Mouse (Mus musculus): Measurements from ENCODE around the gene Nrxn3.

Nrxn3 gene

DNA sequence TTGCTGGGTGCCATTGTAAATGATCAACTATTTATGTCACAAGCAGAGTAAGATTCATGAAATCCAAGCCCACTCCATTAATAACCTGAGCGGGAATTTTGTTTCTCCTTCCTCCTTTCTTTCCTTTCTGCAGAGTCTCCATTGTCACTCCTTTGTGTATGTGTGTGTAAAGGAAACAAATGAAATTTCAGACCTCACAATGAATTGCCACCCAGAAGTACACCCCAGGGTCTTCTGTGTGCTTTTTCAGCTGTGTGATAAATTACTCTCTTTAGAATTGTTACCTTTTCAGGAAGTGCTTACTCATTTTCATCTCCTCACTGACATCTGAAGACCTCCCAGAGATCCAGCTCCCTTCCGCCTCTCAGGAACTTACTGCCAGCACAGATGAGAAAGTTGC lies 1506.4 kb downstream of the Nrxn3 start:
- no peak for DNase-seq (ENCODE audit: low read depth in 2 of 2, low spot score in 2 of 2)

- no peak for DNase-seq (ENCODE audit: low read depth in 2 of 2, low spot score in 2 of 2)
Observed at GRCm38 (mm10) chr12:90236093-90236492, 1513.4 kb downstream of the Nrxn3 start.

DNA sequence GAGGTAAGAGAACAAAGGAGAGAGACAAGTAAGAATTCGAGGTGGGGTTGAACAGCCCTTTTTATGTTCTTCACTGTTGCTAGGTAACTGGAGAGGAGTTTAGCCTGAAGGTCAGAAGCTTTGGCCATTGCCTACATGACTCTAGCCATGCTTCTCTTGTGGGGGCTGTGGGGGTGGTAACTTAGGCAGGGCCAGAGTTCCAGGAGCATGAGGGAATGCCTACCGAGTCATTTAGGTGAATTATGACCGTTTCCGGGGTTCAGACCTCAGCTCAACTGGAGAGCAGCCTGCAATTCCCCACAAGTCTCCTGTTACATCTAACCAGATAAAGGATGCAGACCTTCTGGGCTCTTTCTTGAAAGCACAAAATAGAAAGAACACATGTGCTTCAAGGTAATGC lies 1537.6 kb downstream of the Nrxn3 start:
- DNase-seq (ENCODE audit: low read depth in 2 of 2, low spot score in 2 of 2) = no peak

- DNase-seq (ENCODE audit: low read depth in 2 of 2, low spot score in 2 of 2) = no peak
Observed at GRCm38 (mm10) chr12:90268111-90268510, 1545.4 kb downstream of the Nrxn3 start.

DNA sequence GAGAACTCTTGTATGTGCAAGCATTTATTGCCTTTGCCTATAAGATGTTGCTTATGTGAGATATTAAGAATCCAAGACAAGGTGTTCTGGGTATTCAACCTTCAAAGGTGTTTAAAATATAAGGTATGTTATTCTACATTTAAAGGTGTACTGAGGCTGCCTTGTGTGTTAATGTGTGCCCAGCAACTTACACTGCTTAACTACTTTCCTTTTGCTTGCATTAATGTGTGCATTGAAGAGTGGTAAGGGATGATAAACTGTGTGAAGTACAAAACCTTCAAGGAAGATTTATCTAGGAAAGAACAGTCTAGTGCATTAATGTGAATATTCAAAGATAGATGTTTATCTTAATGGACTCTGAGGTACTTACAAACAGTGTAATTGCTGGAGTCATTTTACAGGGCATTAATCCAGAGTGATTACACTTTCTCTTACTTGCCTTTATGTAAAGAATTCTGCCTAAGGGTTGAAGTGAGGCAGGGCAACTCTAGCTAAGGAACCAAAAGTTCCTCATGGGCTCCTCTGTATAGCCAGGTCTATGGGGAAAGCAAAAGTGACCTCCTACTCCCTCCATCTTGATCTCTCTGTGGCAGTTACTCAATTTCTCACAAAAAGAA lies 1548.2 kb downstream of the Nrxn3 start:
- DNase-seq (ENCODE audit: low read depth in 2 of 2, low spot score in 2 of 2) = no peak

DNA sequence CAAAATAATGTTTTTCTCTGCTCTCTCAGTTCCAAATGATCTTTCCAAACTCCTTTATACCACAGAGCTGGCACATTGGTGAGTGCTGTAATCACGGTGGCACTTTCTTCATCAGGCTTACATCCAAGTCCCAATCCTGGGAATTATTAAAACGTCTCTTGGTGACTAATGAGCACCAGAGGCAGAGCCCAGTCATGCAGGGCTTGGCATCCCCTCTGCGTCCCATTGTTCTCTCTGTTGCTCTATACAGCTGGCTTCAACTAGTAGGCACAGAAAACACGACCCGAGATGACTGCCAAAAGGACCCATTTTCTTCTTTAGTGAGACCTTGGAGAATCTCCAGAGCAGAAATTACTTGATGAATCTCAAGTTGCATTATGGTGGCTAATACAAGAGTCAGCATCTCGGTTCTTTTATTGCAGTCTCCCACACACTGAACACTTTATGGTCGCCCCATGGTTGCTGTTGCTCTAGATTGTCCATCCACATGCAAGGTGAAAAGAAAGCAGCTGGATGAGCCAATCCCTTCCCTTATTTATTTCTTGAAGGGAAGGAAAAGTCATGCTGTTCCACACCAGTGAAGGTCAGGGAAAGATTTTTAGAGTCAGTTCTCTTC lies 1552.1 kb downstream of the Nrxn3 start:
- DNase-seq (ENCODE audit: low read depth in 2 of 2, low spot score in 2 of 2) = no peak

DNA sequence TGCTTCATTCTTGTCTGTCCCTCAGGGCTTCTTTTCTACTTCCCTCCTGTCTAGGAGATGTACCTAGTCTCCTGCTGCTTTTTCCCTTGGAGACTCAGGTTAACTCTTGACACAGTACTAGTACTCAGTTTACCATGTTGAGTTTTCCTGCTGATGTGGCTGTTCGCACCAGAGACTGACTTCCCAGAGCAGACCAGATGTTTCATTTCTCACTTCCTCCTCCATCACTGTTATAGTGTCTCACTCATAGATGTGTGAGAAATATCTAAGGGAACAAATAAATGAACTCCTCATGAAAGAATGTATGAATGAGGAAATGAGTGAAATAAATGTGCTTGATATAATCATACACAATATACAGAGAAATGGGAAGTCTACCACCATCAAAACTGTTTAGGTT lies 1558.6 kb downstream of the Nrxn3 start:
- DNase-seq (ENCODE audit: low read depth in 2 of 2, low spot score in 2 of 2) = no peak

GRCm38 (mm10) chr12:90283022-90283421 lies 1560.3 kb downstream of the Nrxn3 start:
- DNase-seq (ENCODE audit: low read depth in 2 of 2, low spot score in 2 of 2) = no peak

GRCm38 (mm10) chr12:90302671-90303070 lies 1580.0 kb downstream of the Nrxn3 start:
- DNase-seq (ENCODE audit: low read depth in 2 of 2, low spot score in 2 of 2) = no peak

DNA sequence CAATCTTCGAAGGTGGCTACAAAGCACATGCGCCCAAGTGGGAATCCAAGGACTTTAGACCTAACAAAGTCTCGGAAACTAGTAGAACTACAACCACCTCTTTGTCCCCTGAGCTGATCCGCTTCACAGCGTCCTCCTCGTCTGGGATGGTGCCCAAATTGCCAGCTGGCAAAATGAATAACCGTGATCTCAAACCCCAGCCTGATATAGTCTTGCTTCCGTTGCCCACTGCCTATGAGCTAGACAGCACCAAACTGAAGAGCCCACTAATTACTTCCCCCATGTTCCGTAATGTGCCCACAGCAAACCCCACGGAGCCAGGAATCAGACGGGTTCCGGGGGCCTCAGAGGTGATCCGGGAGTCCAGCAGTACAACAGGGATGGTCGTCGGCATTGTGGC lies 1609.1 kb downstream of the Nrxn3 start:
- DNase-seq (ENCODE audit: low read depth in 2 of 2, low spot score in 2 of 2) = no peak

DNA sequence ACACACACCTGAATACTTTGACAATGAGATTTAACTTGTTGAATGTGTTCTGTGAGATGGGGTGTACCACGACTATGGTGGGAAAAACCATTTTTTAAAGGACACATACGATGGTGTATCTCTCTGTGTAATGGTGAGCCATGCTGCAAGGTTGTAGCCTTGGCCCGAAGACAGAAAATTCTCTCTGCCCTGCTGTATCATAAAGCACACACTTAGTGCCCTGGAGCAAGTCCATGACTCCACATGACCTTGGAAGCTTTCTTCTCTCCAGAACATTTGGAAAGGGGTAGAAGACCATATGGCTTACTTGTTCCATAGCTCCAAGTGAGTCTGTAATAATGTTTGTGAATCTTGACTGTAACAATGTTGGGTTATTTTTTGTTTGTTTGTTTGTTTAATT lies 1609.8 kb downstream of the Nrxn3 start:
- no peak for DNase-seq (ENCODE audit: low read depth in 2 of 2, low spot score in 2 of 2)

DNA sequence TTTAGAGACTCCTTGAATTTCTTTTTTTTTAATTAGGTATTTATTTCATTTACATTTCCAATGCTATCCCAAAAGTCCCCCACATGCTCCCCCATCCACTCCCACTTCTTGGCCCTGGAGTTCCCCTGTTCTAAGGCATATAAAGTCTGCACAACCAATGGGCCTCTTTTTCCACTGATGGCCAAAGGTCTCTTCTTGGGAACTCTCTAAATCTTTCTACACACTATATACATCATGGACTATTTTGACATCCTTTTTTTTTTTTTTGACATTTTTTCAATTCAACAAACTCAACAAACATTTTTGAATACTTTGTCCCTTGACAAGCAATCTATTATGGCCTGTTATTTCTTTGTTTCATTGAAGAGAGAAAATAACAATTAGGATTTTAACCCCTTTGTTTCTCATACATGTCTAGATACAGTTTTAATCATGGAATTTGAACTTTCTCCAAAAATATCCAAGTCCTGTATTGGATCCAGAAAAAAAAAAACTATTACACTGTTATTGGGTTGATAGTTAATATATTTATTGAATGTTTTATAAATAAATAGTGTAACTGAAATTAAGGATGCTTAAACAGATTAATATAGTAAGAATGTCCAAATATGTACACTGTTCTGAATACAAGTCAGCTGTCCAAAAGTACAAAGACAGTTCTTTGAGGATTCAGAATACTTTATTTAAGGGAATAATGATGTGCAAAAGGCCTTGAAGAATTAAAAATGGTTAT lies 1615.0 kb downstream of the Nrxn3 start:
- DNase-seq (ENCODE audit: low read depth in 2 of 2, low spot score in 2 of 2) = no peak

DNA sequence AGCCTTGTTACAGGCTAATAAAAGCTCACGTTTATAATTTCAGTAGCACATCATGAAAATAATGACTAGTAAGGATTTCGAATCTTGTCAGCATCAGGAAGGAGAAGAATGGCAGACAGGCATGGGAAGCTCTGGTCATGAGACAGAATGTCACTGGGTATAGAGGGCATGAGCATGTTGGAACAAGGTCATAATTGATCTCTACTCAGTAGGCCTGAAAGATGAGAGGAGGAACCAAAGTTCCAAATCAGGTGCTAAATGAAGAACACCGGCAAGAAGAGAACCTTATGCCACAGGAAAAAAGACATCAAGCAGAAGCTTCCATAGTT lies 1615.5 kb downstream of the Nrxn3 start:
- no peak for DNase-seq (ENCODE audit: low read depth in 2 of 2, low spot score in 2 of 2)
